Mouse (Mus musculus): ENCODE measurements around the gene Pnliprp2. TPM values are rescaled to one million over a fixed set of nuclear protein-coding genes. Genes with fewer than 3 reads are reported as not detected.

The Pnliprp2 gene
- polyA plus RNA-seq, 1 experiment: 0.90 TPM

- H3K27me3 ChIP-seq (ENCODE audit: control insufficient read depth, insufficient read depth, low read length, poor library complexity, severe bottlenecking): no peaks in the 10 kb centered on the region
- H3K4me3 ChIP-seq (ENCODE audit: low read depth, low read length): no peak overlapping the region
- H3K36me3 ChIP-seq (ENCODE audit: control insufficient read depth, insufficient read depth, low read length, poor library complexity, severe bottlenecking): no peaks in the 10 kb centered on the region
- H3K4me1 ChIP-seq (ENCODE audit: control insufficient read depth, insufficient read depth, low read length): no peaks in the 10 kb centered on the region
- no peak for TF ChIP-seq POLR2A (IDR thresholded peaks at IDR 0.05; ENCODE audit: insufficient read depth, low read length)
- H3K27ac ChIP-seq (ENCODE audit: insufficient read depth, low read length): no peak overlapping the region
- no peak overlapping the region for H3K9ac ChIP-seq (ENCODE audit: low read depth, poor library complexity, severe bottlenecking)
- H3K9me3 ChIP-seq (replicated peaks; ENCODE audit: control insufficient read depth, insufficient read depth, low read length, poor library complexity, severe bottlenecking): no peaks in the 10 kb centered on the region
Measured at GRCm38 (mm10) chr19:58817398-58817797, 57.9 kb downstream of the Pnliprp2 start.

- no peak overlapping the region for H3K27ac ChIP-seq (ENCODE audit: insufficient read depth, low read length)
- H3K9me3 ChIP-seq (replicated peaks; ENCODE audit: control insufficient read depth, insufficient read depth, low read length, poor library complexity, severe bottlenecking): no peaks in the 10 kb centered on the region
- H3K9ac ChIP-seq (ENCODE audit: low read depth, poor library complexity, severe bottlenecking): no peak overlapping the region
- H3K27me3 ChIP-seq (ENCODE audit: control insufficient read depth, insufficient read depth, low read length, poor library complexity, severe bottlenecking): no peaks in the 10 kb centered on the region
- no peak overlapping the region for H3K4me3 ChIP-seq (ENCODE audit: low read depth, low read length)
- no peak for TF ChIP-seq POLR2A (IDR thresholded peaks at IDR 0.05; ENCODE audit: insufficient read depth, low read length)
- no peaks in the 10 kb centered on the region for H3K36me3 ChIP-seq (ENCODE audit: control insufficient read depth, insufficient read depth, low read length, poor library complexity, severe bottlenecking)
- H3K4me1 ChIP-seq (ENCODE audit: control insufficient read depth, insufficient read depth, low read length): no peaks in the 10 kb centered on the region
Measured at GRCm38 (mm10) chr19:58818571-58819415, 59.3 kb downstream of the Pnliprp2 start.

- Histone ChIP-seq H3K36me3 (ENCODE audit: control insufficient read depth, insufficient read depth, low read length, poor library complexity, severe bottlenecking) (no peaks in the 10 kb centered on the region), H3K27me3 (ENCODE audit: control insufficient read depth, insufficient read depth, low read length, poor library complexity, severe bottlenecking) (no peaks in the 10 kb centered on the region), H3K4me3 (ENCODE audit: low read depth, low read length) (no peak overlapping the region), H3K9me3 (replicated peaks; ENCODE audit: control insufficient read depth, insufficient read depth, low read length, poor library complexity, severe bottlenecking) (no peaks in the 10 kb centered on the region), H3K4me1 (ENCODE audit: control insufficient read depth, insufficient read depth, low read length) (no peaks in the 10 kb centered on the region), H3K9ac (ENCODE audit: low read depth, poor library complexity, severe bottlenecking) (no peak overlapping the region), H3K27ac (ENCODE audit: insufficient read depth, low read length) (no peak overlapping the region)
- TF ChIP-seq POLR2A (IDR thresholded peaks at IDR 0.05; ENCODE audit: insufficient read depth, low read length): no peak
- no peak for TF ChIP-seq EP300 (IDR thresholded peaks at IDR 0.05; ENCODE audit: insufficient read depth, low read depth, low read length)
- TF ChIP-seq CTCF (IDR thresholded peaks at IDR 0.05; ENCODE audit: low read depth, low read length): no peak
Measured at GRCm38 (mm10) chr19:58822454-58823200, 63.1 kb downstream of the Pnliprp2 start.

- Histone ChIP-seq H3K9ac (ENCODE audit: low read depth, poor library complexity, severe bottlenecking) (no peak overlapping the region), H3K36me3 (ENCODE audit: control insufficient read depth, insufficient read depth, low read length, poor library complexity, severe bottlenecking) (no peaks in the 10 kb centered on the region), H3K27ac (ENCODE audit: insufficient read depth, low read length) (no peak overlapping the region), H3K4me3 (ENCODE audit: low read depth, low read length) (no peak overlapping the region), H3K4me1 (ENCODE audit: control insufficient read depth, insufficient read depth, low read length) (no peaks in the 10 kb centered on the region), H3K9me3 (replicated peaks; ENCODE audit: control insufficient read depth, insufficient read depth, low read length, poor library complexity, severe bottlenecking) (no peaks in the 10 kb centered on the region), H3K27me3 (ENCODE audit: control insufficient read depth, insufficient read depth, low read length, poor library complexity, severe bottlenecking) (no peaks in the 10 kb centered on the region)
- TF ChIP-seq POLR2A (IDR thresholded peaks at IDR 0.05; ENCODE audit: insufficient read depth, low read length) (no peak), EP300 (IDR thresholded peaks at IDR 0.05; ENCODE audit: insufficient read depth, low read depth, low read length) (no peak), CTCF (IDR thresholded peaks at IDR 0.05; ENCODE audit: low read depth, low read length) (no peak)
Measured at GRCm38 (mm10) chr19:58823301-58823700, 63.8 kb downstream of the Pnliprp2 start.

- no peaks in the 10 kb centered on the region for H3K9me3 ChIP-seq (replicated peaks; ENCODE audit: control insufficient read depth, insufficient read depth, low read length, poor library complexity, severe bottlenecking)
- no peaks in the 10 kb centered on the region for H3K36me3 ChIP-seq (ENCODE audit: control insufficient read depth, insufficient read depth, low read length, poor library complexity, severe bottlenecking)
- TF ChIP-seq POLR2A (IDR thresholded peaks at IDR 0.05; ENCODE audit: insufficient read depth, low read length): no peak
- TF ChIP-seq CTCF (IDR thresholded peaks at IDR 0.05; ENCODE audit: low read depth, low read length): no peak
- no peak for TF ChIP-seq EP300 (IDR thresholded peaks at IDR 0.05; ENCODE audit: insufficient read depth, low read depth, low read length)
- H3K27ac ChIP-seq (ENCODE audit: insufficient read depth, low read length): no peak overlapping the region
- H3K4me1 ChIP-seq (ENCODE audit: control insufficient read depth, insufficient read depth, low read length): no peaks in the 10 kb centered on the region
- H3K4me3 ChIP-seq (ENCODE audit: low read depth, low read length): no peak overlapping the region
- H3K9ac ChIP-seq (ENCODE audit: low read depth, poor library complexity, severe bottlenecking): no peak overlapping the region
- no peaks in the 10 kb centered on the region for H3K27me3 ChIP-seq (ENCODE audit: control insufficient read depth, insufficient read depth, low read length, poor library complexity, severe bottlenecking)
Measured at GRCm38 (mm10) chr19:58824316-58824715, 64.8 kb downstream of the Pnliprp2 start.

Other genes starting within 250 kb of the Pnliprp2 start
- not detected in 2 replicates for gene Ccdc172, start 247.7 kb upstream of the Pnliprp2 start, polyA plus RNA-seq (2011; ENCODE audit: insufficient read depth, insufficient read length, low read depth, missing spikeins)
- not detected in 2 replicates for gene Pnlip, start 107.2 kb upstream of the Pnliprp2 start, polyA plus RNA-seq (2011; ENCODE audit: insufficient read depth, insufficient read length, low read depth, missing spikeins)
- not detected in 2 replicates for gene Pnliprp1, start 30.8 kb upstream of the Pnliprp2 start, polyA plus RNA-seq (2011; ENCODE audit: insufficient read depth, insufficient read length, low read depth, missing spikeins)
- gene 1700019N19Rik, start 34.7 kb downstream of the Pnliprp2 start, polyA plus RNA-seq (2011; ENCODE audit: insufficient read depth, insufficient read length, low read depth, missing spikeins): not detected in 2 replicates
- gene Eno4, start 183.7 kb downstream of the Pnliprp2 start, polyA plus RNA-seq (2011; ENCODE audit: insufficient read depth, insufficient read length, low read depth, missing spikeins): 1.1 and 1.9 TPM in 2 replicates
- 6.0 and 6.8 TPM in 2 replicates for gene Hspa12a, start 183.9 kb downstream of the Pnliprp2 start, polyA plus RNA-seq (2011; ENCODE audit: insufficient read depth, insufficient read length, low read depth, missing spikeins)